Mouse (Mus musculus) C2C12 (cell line): ENCODE results near the gene Gm12216. TPM values are rescaled to one million over a fixed set of nuclear protein-coding genes. Genes with fewer than 3 reads are reported as not detected.

Source experiments
- H3K27me3 ChIP-seq: one replicate; pipeline ENCODE4 v1.6.1; 2011; ENCODE audit not compliant: control insufficient read depth, insufficient read depth, insufficient read length
- H3K36me3 ChIP-seq: one replicate; pipeline ENCODE4 v1.6.1; 2011; ENCODE audit not compliant: control insufficient read depth, insufficient read depth
- H3K4me3 ChIP-seq: one replicate; pipeline ENCODE4 v1.5.1; 2011; ENCODE audit warnings: mild to moderate bottlenecking, control low read depth; ENCODE audit not compliant: poor library complexity, insufficient read depth, severe bottlenecking
- H3K79me2 ChIP-seq: one replicate; pipeline ENCODE4 v1.6.1; 2011; ENCODE audit not compliant: control insufficient read depth, insufficient read depth
- H3K79me3 ChIP-seq: one replicate; pipeline ENCODE4 v1.6.1; 2011; ENCODE audit warnings: low read depth, control low read depth
- H3ac ChIP-seq: one replicate; pipeline ENCODE3; 2011; ENCODE audit warnings: low read depth; ENCODE audit not compliant: control insufficient read depth, insufficient read length
- CEBPB ChIP-seq: IDR thresholded peaks from one replicate; pipeline ENCODE4 v1.6.1; 2011; ENCODE audit warnings: low read depth, mild to moderate bottlenecking, control low read depth, moderate library complexity
- CTCF ChIP-seq: IDR thresholded peaks from one replicate; pipeline ENCODE4 v1.5.1; 2011; ENCODE audit not compliant: control insufficient read depth, insufficient read depth, insufficient read length
- FOSL1 ChIP-seq: IDR thresholded peaks from one replicate; pipeline ENCODE4 v1.8.0; 2011; ENCODE audit warnings: mild to moderate bottlenecking, low read length; ENCODE audit not compliant: poor library complexity, insufficient read depth, severe bottlenecking
- MAX ChIP-seq: IDR thresholded peaks from one replicate; pipeline ENCODE4 v1.6.1; 2011; ENCODE audit warnings: mild to moderate bottlenecking, control low read depth
- MYOD1 ChIP-seq: IDR thresholded peaks from one replicate; pipeline ENCODE4 v1.6.1; 2011; ENCODE audit warnings: low read depth; ENCODE audit not compliant: control insufficient read depth, insufficient read length
- MYOG ChIP-seq: IDR thresholded peaks from one replicate; pipeline ENCODE4 v1.6.1; 2011; ENCODE audit not compliant: control insufficient read depth, insufficient read length; ENCODE audit errors: extremely low read depth
- USF1 ChIP-seq: IDR thresholded peaks from one replicate; pipeline ENCODE4 v1.6.1; 2011; ENCODE audit warnings: low read depth, mild to moderate bottlenecking, control low read depth, moderate library complexity
- polyA plus RNA-seq: library from polyadenylated mRNA; unstranded; fragments of >200 nt; fragmentation: generic; extraction: Trizol; gene quantifications from one replicate; pipeline ENCODE4 v1.2.1, GENCODE M21; 2012; ENCODE audit warnings: missing spikeins

Gm12216 gene
- polyA plus RNA-seq, 1 experiment: 0.49 TPM

- Histone ChIP-seq H3K27me3 (no peaks in the 10 kb centered on the region), H3K79me2 (peaks cover 5% of the 10 kb centered on the region), H3ac (no peak overlapping the region), H3K4me3 (no peak overlapping the region), H3K36me3 (no peaks in the 10 kb centered on the region), H3K79me3 (no peaks in the 10 kb centered on the region)
- TF ChIP-seq USF1 (no peak), CTCF (no peak), MAX (no peak), MYOG (no peak), MYOD1 (no peak), CEBPB (no peak), FOSL1 (no peak)
These were observed 94.5 kb downstream of the Gm12216 start for GRCm38 (mm10) chr11:53764581-53764980.

- H3K79me2 ChIP-seq: no peaks in the 10 kb centered on the region
- H3K27me3 ChIP-seq: no peaks in the 10 kb centered on the region
- TF ChIP-seq USF1 (peak; percentile 93), MYOD1 (no peak), FOSL1 (no peak), MYOG (no peak), MAX (peak; percentile 28)
- no peaks in the 10 kb centered on the region for H3K36me3 ChIP-seq
- peak overlapping the region; percentile 73 for H3ac ChIP-seq
- peak overlapping the region; percentile 24 for H3K4me3 ChIP-seq
- no peaks in the 10 kb centered on the region for H3K79me3 ChIP-seq
These were observed 95.4 kb downstream of the Gm12216 start for GRCm38 (mm10) chr11:53763496-53764140.

GRCm38 (mm10) chr11:53762827-53763495, 96.1 kb downstream of the Gm12216 start:
- TF ChIP-seq USF1 (peak; percentile 80), MYOG (no peak), MAX (peak; percentile 89)
- Histone ChIP-seq H3K79me3 (no peaks in the 10 kb centered on the region), H3K36me3 (no peaks in the 10 kb centered on the region), H3K27me3 (no peaks in the 10 kb centered on the region), H3ac (peak overlapping the region; percentile 73), H3K79me2 (no peaks in the 10 kb centered on the region), H3K4me3 (peak overlapping the region; percentile 24)

GRCm38 (mm10) chr11:53762426-53762825, 96.6 kb downstream of the Gm12216 start:
- H3K27me3 ChIP-seq: no peaks in the 10 kb centered on the region
- no peaks in the 10 kb centered on the region for H3K79me2 ChIP-seq
- no peaks in the 10 kb centered on the region for H3K79me3 ChIP-seq
- H3K36me3 ChIP-seq: no peaks in the 10 kb centered on the region
- no peak for TF ChIP-seq MAX
- no peak for TF ChIP-seq MYOD1
- TF ChIP-seq FOSL1: no peak
- H3K4me3 ChIP-seq: peak overlapping the region; percentile 24
- no peak overlapping the region for H3ac ChIP-seq

- peak; percentile 0 for TF ChIP-seq CEBPB
- TF ChIP-seq MAX: peak; percentile 48
- TF ChIP-seq MYOG: no peak
- no peaks in the 10 kb centered on the region for H3K36me3 ChIP-seq
- H3K79me3 ChIP-seq: no peaks in the 10 kb centered on the region
- no peaks in the 10 kb centered on the region for H3K27me3 ChIP-seq
- no peak overlapping the region for H3K4me3 ChIP-seq
- no peaks in the 10 kb centered on the region for H3K79me2 ChIP-seq
- H3ac ChIP-seq: no peak overlapping the region
These were observed 97.2 kb downstream of the Gm12216 start for GRCm38 (mm10) chr11:53761822-53762221.

GRCm38 (mm10) chr11:53761284-53761683, 97.8 kb downstream of the Gm12216 start:
- H3K36me3 ChIP-seq: no peaks in the 10 kb centered on the region
- H3ac ChIP-seq: peak overlapping the region; percentile 34
- no peak for TF ChIP-seq CTCF
- TF ChIP-seq FOSL1: no peak
- no peak for TF ChIP-seq MYOD1
- no peak for TF ChIP-seq USF1
- TF ChIP-seq MAX: no peak
- TF ChIP-seq MYOG: no peak
- no peak for TF ChIP-seq CEBPB
- H3K79me2 ChIP-seq: no peaks in the 10 kb centered on the region
- no peak overlapping the region for H3K4me3 ChIP-seq
- H3K27me3 ChIP-seq: no peaks in the 10 kb centered on the region
- H3K79me3 ChIP-seq: no peaks in the 10 kb centered on the region
